Mouse (Mus musculus) myocyte (in vitro differentiated cells): Measurements from ENCODE around the gene Lrmda.

Source experiments
- CEBPB ChIP-seq: IDR thresholded peaks from 2 replicates; pipeline ENCODE4 v1.6.1; 2011; ENCODE audit warnings: mild to moderate bottlenecking, moderate library complexity; ENCODE audit not compliant: poor library complexity, insufficient read depth, severe bottlenecking
- E2F4 ChIP-seq: IDR thresholded peaks from one replicate; pipeline ENCODE4 v1.6.1; 2011; ENCODE audit warnings: mild to moderate bottlenecking, control low read depth, moderate library complexity; ENCODE audit not compliant: insufficient read depth
- MAX ChIP-seq: IDR thresholded peaks from one replicate; pipeline ENCODE4 v1.6.1; 2011; ENCODE audit warnings: low read depth, mild to moderate bottlenecking, control low read depth
- MYOG ChIP-seq, 3 experiments: IDR thresholded peaks; one replicate each; pipeline ENCODE4 v1.6.1; 2011; ENCODE audit warnings: control low read depth in 2 of 3, low read depth in 2 of 3, mild to moderate bottlenecking in 2 of 3; ENCODE audit not compliant: insufficient read length in 2 of 3, control insufficient read depth in 1 of 3, insufficient read depth in 1 of 3
- POLR2A ChIP-seq: IDR thresholded peaks from one replicate; pipeline ENCODE4 v1.6.1; 2011; ENCODE audit warnings: low read depth, mild to moderate bottlenecking, control low read depth, moderate library complexity; ENCODE audit not compliant: insufficient read length
- POLR2AphosphoS2 ChIP-seq: IDR thresholded peaks from one replicate; pipeline ENCODE4 v1.6.1; 2011; ENCODE audit warnings: low read depth, control low read depth; ENCODE audit not compliant: insufficient read length
- SRF ChIP-seq: IDR thresholded peaks from one replicate; pipeline ENCODE4 v1.6.1; 2011; ENCODE audit warnings: low read depth; ENCODE audit not compliant: control insufficient read depth, insufficient read length
- TCF12 ChIP-seq: IDR thresholded peaks from one replicate; pipeline ENCODE4 v1.6.1; 2011; ENCODE audit warnings: mild to moderate bottlenecking, control low read depth; ENCODE audit not compliant: poor library complexity, insufficient read depth, severe bottlenecking
- USF1 ChIP-seq: IDR thresholded peaks from one replicate; pipeline ENCODE4 v1.6.1; 2011; ENCODE audit warnings: low read depth, mild to moderate bottlenecking, control low read depth, moderate library complexity

DNA sequence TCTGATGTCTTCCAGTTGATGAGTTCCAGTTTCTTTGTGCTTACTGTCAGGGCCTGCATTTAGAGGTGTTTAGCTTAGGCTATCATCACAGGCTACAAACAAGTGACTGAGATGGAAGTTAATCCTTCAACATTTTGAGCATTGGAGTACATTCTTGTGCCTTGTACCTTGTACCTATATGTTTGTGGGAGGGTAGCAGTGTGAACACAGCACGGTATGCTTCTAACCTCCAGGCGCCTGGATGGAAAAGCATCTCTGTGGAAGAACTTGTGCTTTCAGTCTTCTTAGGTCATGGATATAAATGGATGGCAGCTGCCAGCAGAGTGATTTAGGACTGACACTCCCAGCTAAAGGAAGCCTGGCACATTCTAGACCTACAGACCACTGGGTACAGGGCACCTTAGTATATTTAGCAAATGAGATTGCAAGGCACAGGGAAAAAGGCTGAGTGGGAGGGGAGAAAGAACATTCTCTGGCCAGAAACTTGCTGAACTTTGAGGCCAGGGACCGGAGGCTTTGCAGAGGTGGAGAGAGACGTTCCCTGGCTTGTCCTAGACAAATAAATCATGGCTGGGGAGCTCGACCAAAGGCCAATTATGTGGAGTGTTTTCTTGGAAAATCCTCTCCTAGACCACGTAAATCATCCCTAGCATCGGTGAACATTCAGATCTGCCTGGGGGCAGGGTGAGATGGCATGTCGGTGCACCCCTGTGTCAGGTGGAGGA, 607.8 kb downstream of the Lrmda start:
- TF ChIP-seq MAX (no peak), POLR2A (no peak), TCF12 (no peak), CEBPB (no peak), E2F4 (no peak), POLR2AphosphoS2 (no peak), MYOG (IDR thresholded peaks at IDR 0.05; ENCODE audit: control insufficient read depth in 1 of 3, insufficient read depth in 1 of 3, insufficient read length in 2 of 3, low read depth in 2 of 3) (peak in 2 of 3 experiments; percentile 44 to 73), SRF (no peak), USF1 (no peak)
